Mouse (Mus musculus): ENCODE results near the gene Slc22a20.

DNA sequence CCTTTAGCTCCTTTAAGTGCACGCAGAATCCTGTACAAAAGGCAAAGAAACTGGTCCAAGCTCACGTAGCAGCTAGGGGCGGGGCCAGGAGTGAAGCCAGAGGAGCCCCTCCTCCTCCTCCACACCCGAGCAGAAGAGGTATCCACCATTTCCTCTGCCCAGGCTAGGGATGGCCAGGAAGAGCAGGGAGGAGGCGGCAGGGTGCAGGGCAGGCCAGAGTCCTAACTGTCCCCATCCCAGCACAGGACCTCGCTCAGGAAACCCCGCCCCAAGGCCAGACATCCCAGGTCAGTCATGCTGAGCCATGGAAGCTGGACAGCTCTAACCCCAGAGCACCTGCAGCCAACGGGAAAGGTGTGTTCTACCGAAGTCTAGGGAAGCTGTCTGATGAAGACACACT lies 64.2 kb downstream of the Slc22a20 start:
- TF ChIP-seq CTCF (IDR thresholded peaks at IDR 0.05; ENCODE audit: control insufficient read depth, insufficient read depth, low read length) (no peak), POLR2A (IDR thresholded peaks at IDR 0.05; ENCODE audit: borderline replicate concordance, control insufficient read depth, low read depth, low read length) (no peak)
